Mouse (Mus musculus) c-Kit-positive CD71-positive TER-119-positive erythroid progenitor cells, embryonic 14.5 days (primary cell): Measurements from ENCODE around the gene Mrpl38.
A peak's percentile ranks its signal among the peaks of the same experiment; 100 is the strongest.
"Not testable (repeated sequence)": the region's sequence is repeated elsewhere in the genome, so short reads cannot be mapped to it uniquely, and the experiment has no call there.

Experiments
- DNase-seq: peaks from one replicate; pipeline ENCODE4 v3.0.0-alpha.2; 2013; ENCODE audit warnings: low spot score

Gene Mrpl38

GRCm38 (mm10) chr11:116143468-116143867 lies 4.8 kb upstream of the Mrpl38 start:
- DNase-seq, result no peak

- DNase-seq, result peak; percentile 75
Observed at GRCm38 (mm10) chr11:116142211-116142991, 3.7 kb upstream of the Mrpl38 start.

- no peak for DNase-seq
Observed at GRCm38 (mm10) chr11:116138096-116138467, 586 bp downstream of the Mrpl38 start.

GRCm38 (mm10) chr11:116134171-116134570 lies 4.5 kb downstream of the Mrpl38 start:
- no peak for DNase-seq

- no peak for DNase-seq
Observed at GRCm38 (mm10) chr11:116133497-116133896, 5.2 kb downstream of the Mrpl38 start.

GRCm38 (mm10) chr11:116132366-116133333 lies 6.0 kb downstream of the Mrpl38 start:
- DNase-seq, result no peak

GRCm38 (mm10) chr11:116131349-116132170 lies 7.1 kb downstream of the Mrpl38 start:
- DNase-seq, result no peak

GRCm38 (mm10) chr11:116130488-116131205 lies 8.0 kb downstream of the Mrpl38 start, which contains the start of gene Trim65:
TSS of gene Trim65 (minus strand) at chr11:116131128.
- DNase-seq, result peak; percentile 75

- DNase-seq, result no peak
Observed at GRCm38 (mm10) chr11:116129993-116130487, 8.6 kb downstream of the Mrpl38 start.

- DNase-seq, result no peak
Observed at GRCm38 (mm10) chr11:116129091-116129790, 9.4 kb downstream of the Mrpl38 start.

- no peak for DNase-seq
Observed at GRCm38 (mm10) chr11:116127986-116128385, 10.7 kb downstream of the Mrpl38 start.

- DNase-seq, result no peak
Observed at GRCm38 (mm10) chr11:116127156-116127980, 11.3 kb downstream of the Mrpl38 start, which contains the start of gene Trim47. TSS of gene Trim47 (minus strand) at chr11:116127210.

- DNase-seq, result no peak
Observed at GRCm38 (mm10) chr11:116126261-116126660, 12.4 kb downstream of the Mrpl38 start.

GRCm38 (mm10) chr11:116121731-116122245 lies 16.9 kb downstream of the Mrpl38 start:
- DNase-seq, result not testable (repeated sequence)

- DNase-seq, result no peak
Observed at GRCm38 (mm10) chr11:116117819-116118218, 20.8 kb downstream of the Mrpl38 start.

- no peak for DNase-seq
Observed at GRCm38 (mm10) chr11:116117241-116117640, 21.4 kb downstream of the Mrpl38 start.

GRCm38 (mm10) chr11:116111611-116112203 lies 27.0 kb downstream of the Mrpl38 start:
- DNase-seq, result no peak

GRCm38 (mm10) chr11:116111067-116111466 lies 27.6 kb downstream of the Mrpl38 start:
- no peak for DNase-seq

GRCm38 (mm10) chr11:116110540-116110939 lies 28.1 kb downstream of the Mrpl38 start:
- DNase-seq, result no peak
